In genomic region chr2:30807147-30807647, GRCm38 (mm10) we compare ENCODE assay signal across 8 mouse cellular contexts. TPM values are rescaled to one million over a fixed set of nuclear protein-coding genes. Genes with fewer than 3 reads are reported as not detected.
DNase-seq lines count a peak whose midpoint lies in the region; ATAC-seq and TF ChIP-seq lines count a peak whose summit lies in the region.

No protein-coding gene starts in this region.

- whole genome bisulfite sequencing in lung, adult 2 months: 7% methylated on average over 28 of the region's 28 CpGs
- WGBS in embryonic facial prominence, embryonic 14.5 days: 6% methylated on average over 28 of the region's 28 CpGs
- 6% methylated on average over 28 of the region's 28 CpGs for WGBS in intestine, postnatal 0 days
- 7% methylated on average over 28 of the region's 28 CpGs for WGBS in neural tube, embryonic 13.5 days

- H3K9ac ChIP-seq in embryonic facial prominence, embryonic 14.5 days (ENCODE audit: low read depth, low read length): peak overlapping the region; percentile 60
- H3K9ac ChIP-seq in intestine, postnatal 0 days (ENCODE audit: low read depth, low read length): 0 out of 2 replicates have a peak overlapping the region, but pooled peaks have one; percentile 73
- H3K9ac ChIP-seq in neural tube, embryonic 13.5 days: peak overlapping the region; percentile 96

- peak; percentile 27 for ATAC-seq in embryonic facial prominence, embryonic 14.5 days (ENCODE audit: low read depth)
- ATAC-seq in intestine, postnatal 0 days: peak; percentile 16
- no peak; the same call in 1 of the 2 replicates for ATAC-seq in neural tube, embryonic 13.5 days (ENCODE audit: low read depth)

- H3K4me3 ChIP-seq in lung, adult 2 months (replicated peaks; ENCODE audit: extremely low read depth, low read depth, low read length): peak overlapping the region; percentile 71
- H3K4me3 ChIP-seq in embryonic facial prominence, embryonic 14.5 days (ENCODE audit: low read depth, low read length): peak overlapping the region; percentile 84
- H3K4me3 ChIP-seq in intestine, postnatal 0 days (ENCODE audit: low read depth, low read length): peak overlapping the region; percentile 69
- H3K4me3 ChIP-seq in neural tube, embryonic 13.5 days: peak overlapping the region; percentile 83

- DNase-seq in lung, adult 2 months: no peak
- no peak for DNase-seq in lung, postnatal 10 days
- no peak for DNase-seq in embryonic facial prominence, embryonic 14.5 days (ENCODE audit: low spot score)
- no peak for DNase-seq in spleen, postnatal 14 days (ENCODE audit: low spot score in 2 of 2)
- no peak for DNase-seq in frontal cortex, postnatal 36 days (ENCODE audit: low spot score in 2 of 2)
- no peak for DNase-seq in urinary bladder, postnatal 14 days (ENCODE audit: low spot score)

- peak overlapping the region; percentile 64 for H3K4me2 ChIP-seq in embryonic facial prominence, embryonic 14.5 days (ENCODE audit: low read depth, low read length)
- H3K4me2 ChIP-seq in intestine, postnatal 0 days (replicated peaks; ENCODE audit: low read depth): peak overlapping the region; percentile 85
- peak overlapping the region; percentile 96 for H3K4me2 ChIP-seq in neural tube, embryonic 13.5 days

- H3K36me3 ChIP-seq in embryonic facial prominence, embryonic 14.5 days (ENCODE audit: control insufficient read depth, insufficient read depth, low read length): peaks cover 6% of the 10 kb centered on the region; the same call in 1 of the 2 replicates
- no peaks in the 10 kb centered on the region for H3K36me3 ChIP-seq in intestine, postnatal 0 days (ENCODE audit: control insufficient read depth, insufficient read depth)
- H3K36me3 ChIP-seq in neural tube, embryonic 13.5 days: peaks cover 2% of the 10 kb centered on the region

- peak overlapping the region; percentile 79 for H3K27ac ChIP-seq in embryonic facial prominence, embryonic 14.5 days (replicated peaks; ENCODE audit: low read depth, low read length)
- no peak overlapping the region for H3K27ac ChIP-seq in intestine, postnatal 0 days (ENCODE audit: low read depth, low read length)
- peak overlapping the region; percentile 86 for H3K27ac ChIP-seq in neural tube, embryonic 13.5 days (replicated peaks)

- 0 out of 2 replicates have a peak, but pooled peaks cover under 1% of the 10 kb centered on the region for H3K27me3 ChIP-seq in embryonic facial prominence, embryonic 14.5 days (replicated peaks; ENCODE audit: control insufficient read depth, insufficient read depth, low read length)
- H3K27me3 ChIP-seq in intestine, postnatal 0 days (replicated peaks; ENCODE audit: control insufficient read depth, insufficient read depth, low read length): no peaks in the 10 kb centered on the region
- peaks cover 16% of the 10 kb centered on the region for H3K27me3 ChIP-seq in neural tube, embryonic 13.5 days

- H3K9me3 ChIP-seq in embryonic facial prominence, embryonic 14.5 days (ENCODE audit: control insufficient read depth, low read length): no peaks in the 10 kb centered on the region
- H3K9me3 ChIP-seq in intestine, postnatal 0 days (ENCODE audit: control insufficient read depth): no peaks in the 10 kb centered on the region
- no peaks in the 10 kb centered on the region for H3K9me3 ChIP-seq in neural tube, embryonic 13.5 days

- peaks cover 6% of the 10 kb centered on the region for H3K4me1 ChIP-seq in lung, adult 2 months (ENCODE audit: control insufficient read depth, insufficient read depth, low read length)
- peaks cover 9% of the 10 kb centered on the region for H3K4me1 ChIP-seq in embryonic facial prominence, embryonic 14.5 days (ENCODE audit: control insufficient read depth, insufficient read depth, low read length)
- peaks cover 11% of the 10 kb centered on the region; the same call in 1 of the 2 replicates for H3K4me1 ChIP-seq in intestine, postnatal 0 days (replicated peaks; ENCODE audit: control insufficient read depth, insufficient read depth, low read length)
- peaks cover 38% of the 10 kb centered on the region for H3K4me1 ChIP-seq in neural tube, embryonic 13.5 days (replicated peaks)

- peak; percentile 32; the same call in 1 of the 2 replicates for TF ChIP-seq POLR2A in lung, adult 2 months (IDR thresholded peaks at IDR 0.05; ENCODE audit: borderline replicate concordance, extremely low read depth, low read depth, low read length)

- no peak for TF ChIP-seq CTCF in lung, adult 2 months (IDR thresholded peaks at IDR 0.05; ENCODE audit: insufficient read depth, low read length)
- TF ChIP-seq CTCF in intestine, postnatal 0 days (IDR thresholded peaks at IDR 0.05; ENCODE audit: low read depth): no peak

RNA-seq across cellular contexts. Expression of gene Ntmt1, which starts 0.4 kb away (rescaled TPM):
- polyA plus RNA-seq in lung, adult 2 months (2012; rRNA removed): 20.2 and 23.4 TPM in 2 replicates
- 81.7 and 85.6 TPM in 2 replicates for polyA plus RNA-seq in embryonic facial prominence, embryonic 14.5 days (2014; fragmentation: Nextera tagmentation; extraction: Ambion mirVana)
- polyA plus RNA-seq in intestine, postnatal 0 days (2015; fragmentation: Nextera tagmentation; extraction: Ambion mirVana): 45.3 and 50.5 TPM in 2 replicates
- polyA plus RNA-seq in neural tube, embryonic 13.5 days (2015; fragmentation: Nextera tagmentation; extraction: Ambion mirVana): 101 and 107 TPM in 2 replicates

RNA-seq across cellular contexts. Expression of gene 1700001O22Rik, which starts 3.7 kb away (rescaled TPM):
- polyA plus RNA-seq in lung, adult 2 months (2012; rRNA removed): 1.8 and 2.2 TPM in 2 replicates
- 1.9 and 2.5 TPM in 2 replicates for polyA plus RNA-seq in embryonic facial prominence, embryonic 14.5 days (2014; fragmentation: Nextera tagmentation; extraction: Ambion mirVana)
- polyA plus RNA-seq in intestine, postnatal 0 days (2015; fragmentation: Nextera tagmentation; extraction: Ambion mirVana): 0.58 and 0.60 TPM in 2 replicates
- polyA plus RNA-seq in neural tube, embryonic 13.5 days (2015; fragmentation: Nextera tagmentation; extraction: Ambion mirVana): 0.91 and 1.3 TPM in 2 replicates

RNA-seq across cellular contexts. Expression of gene Asb6, which starts 22.9 kb away (rescaled TPM):
- polyA plus RNA-seq in lung, adult 2 months (2012; rRNA removed): 42.0 and 44.8 TPM in 2 replicates
- polyA plus RNA-seq in embryonic facial prominence, embryonic 14.5 days (2014; fragmentation: Nextera tagmentation; extraction: Ambion mirVana): 26.6 and 30.4 TPM in 2 replicates
- 12.9 and 13.0 TPM in 2 replicates for polyA plus RNA-seq in intestine, postnatal 0 days (2015; fragmentation: Nextera tagmentation; extraction: Ambion mirVana)
- 38.2 and 39.8 TPM in 2 replicates for polyA plus RNA-seq in neural tube, embryonic 13.5 days (2015; fragmentation: Nextera tagmentation; extraction: Ambion mirVana)

RNA-seq across cellular contexts. Expression of gene Prrx2, which starts 27.6 kb away (rescaled TPM):
- 6.2 and 6.6 TPM in 2 replicates for polyA plus RNA-seq in lung, adult 2 months (2012; rRNA removed)
- polyA plus RNA-seq in embryonic facial prominence, embryonic 14.5 days (2014; fragmentation: Nextera tagmentation; extraction: Ambion mirVana): 63.8 and 68.0 TPM in 2 replicates
- polyA plus RNA-seq in intestine, postnatal 0 days (2015; fragmentation: Nextera tagmentation; extraction: Ambion mirVana): 0.64 and 0.74 TPM in 2 replicates
- 1.7 and 4.9 TPM in 2 replicates for polyA plus RNA-seq in neural tube, embryonic 13.5 days (2015; fragmentation: Nextera tagmentation; extraction: Ambion mirVana)
